7 mouse cellular contexts compared by ENCODE assay signal in the genomic region with DNA sequence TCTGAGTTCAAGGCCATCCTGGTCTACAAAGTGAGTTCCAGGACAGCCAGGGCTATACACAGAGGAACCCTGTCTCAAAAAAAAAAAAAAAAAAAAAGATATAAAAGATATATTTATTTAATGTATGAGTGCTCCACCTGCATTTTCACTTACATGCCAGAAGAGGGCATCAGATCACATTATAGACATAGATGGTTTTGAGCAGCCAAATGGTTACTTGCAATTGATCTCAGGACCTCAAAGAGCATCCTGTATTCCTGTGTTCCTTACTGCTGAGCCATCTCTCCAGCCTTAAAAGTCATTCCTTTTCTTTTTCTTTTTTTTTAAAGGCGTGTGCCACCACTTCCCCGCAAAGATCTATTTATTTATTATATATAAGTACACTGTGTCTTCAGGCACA. TPM values are rescaled to one million over a fixed set of nuclear protein-coding genes. Genes with fewer than 3 reads are reported as not detected.
DNase-seq lines count a peak whose midpoint lies in the region; ATAC-seq and TF ChIP-seq lines count a peak whose summit lies in the region.

No protein-coding gene starts in this region.

- ATAC-seq in intestine, postnatal 0 days, result no peak
- ATAC-seq in intestine, embryonic 16.5 days, result no peak
- ATAC-seq in G1E (ENCODE audit: extremely low read depth, insufficient number of reproducible peaks, low FRiP score, poor library complexity, severe bottlenecking), result no peak
- ATAC-seq in embryonic facial prominence, embryonic 14.5 days (ENCODE audit: low read depth), result no peak

- TF ChIP-seq CTCF in intestine, postnatal 0 days (IDR thresholded peaks at IDR 0.05; ENCODE audit: low read depth), result peak; percentile 68
- TF ChIP-seq CTCF in G1E (IDR thresholded peaks at IDR 0.05; ENCODE audit: low read depth, low read length), result 0 out of 2 replicates have a peak, but pooled peaks have one; percentile 8

- H3K27ac ChIP-seq in intestine, postnatal 0 days (ENCODE audit: low read depth, low read length), result no peak overlapping the region
- no peak overlapping the region for H3K27ac ChIP-seq in intestine, embryonic 16.5 days (ENCODE audit: low read length)
- no peak overlapping the region for H3K27ac ChIP-seq in embryonic facial prominence, embryonic 14.5 days (replicated peaks; ENCODE audit: low read depth, low read length)

- WGBS in intestine, postnatal 0 days, result 73% methylated on average over 2 of the region's 2 CpGs
- WGBS in intestine, embryonic 16.5 days, result 68% methylated on average over 2 of the region's 2 CpGs
- 80% methylated on average over 2 of the region's 2 CpGs for whole genome bisulfite sequencing in embryonic facial prominence, embryonic 14.5 days

- H3K36me3 ChIP-seq in intestine, postnatal 0 days (ENCODE audit: control insufficient read depth, insufficient read depth), result no peaks in the 10 kb centered on the region
- H3K36me3 ChIP-seq in intestine, embryonic 16.5 days (ENCODE audit: control insufficient read depth, insufficient read depth, low read length), result no peaks in the 10 kb centered on the region
- H3K36me3 ChIP-seq in G1E (replicated peaks), result peaks cover 9% of the 10 kb centered on the region
- H3K36me3 ChIP-seq in embryonic facial prominence, embryonic 14.5 days (ENCODE audit: control insufficient read depth, insufficient read depth, low read length), result 0 out of 2 replicates have a peak, but pooled peaks cover 2% of the 10 kb centered on the region

- peak; percentile 62 for DNase-seq in CD4-positive helper T cell, adult 2 months (ENCODE audit: low read depth, low spot score)
- DNase-seq in G1E (ENCODE audit: low spot score), result peak; percentile 8
- DNase-seq in embryonic facial prominence, embryonic 14.5 days (ENCODE audit: low spot score), result peak; percentile 55
- no peak for DNase-seq in gastrocnemius, adult 8-10 months (ENCODE audit: low spot score in 2 of 2)
- DNase-seq in layer of hippocampus, postnatal 14 days (ENCODE audit: low spot score in 2 of 2), result no peak

- H3K27me3 ChIP-seq in intestine, postnatal 0 days (replicated peaks; ENCODE audit: control insufficient read depth, insufficient read depth, low read length), result no peaks in the 10 kb centered on the region
- H3K27me3 ChIP-seq in intestine, embryonic 16.5 days (replicated peaks; ENCODE audit: control insufficient read depth, insufficient read depth, low read length), result no peaks in the 10 kb centered on the region
- H3K27me3 ChIP-seq in G1E (ENCODE audit: insufficient read depth, low read length), result peaks cover 3% of the 10 kb centered on the region
- H3K27me3 ChIP-seq in embryonic facial prominence, embryonic 14.5 days (replicated peaks; ENCODE audit: control insufficient read depth, insufficient read depth, low read length), result no peaks in the 10 kb centered on the region

- H3K4me2 ChIP-seq in intestine, postnatal 0 days (replicated peaks; ENCODE audit: low read depth), result no peak overlapping the region
- no peak overlapping the region for H3K4me2 ChIP-seq in intestine, embryonic 16.5 days (ENCODE audit: low read depth, low read length)
- no peak overlapping the region for H3K4me2 ChIP-seq in embryonic facial prominence, embryonic 14.5 days (ENCODE audit: low read depth, low read length)

- H3K4me3 ChIP-seq in intestine, postnatal 0 days (ENCODE audit: low read depth, low read length), result no peak overlapping the region
- H3K4me3 ChIP-seq in intestine, embryonic 16.5 days (ENCODE audit: low read length), result no peak overlapping the region
- no peak overlapping the region for H3K4me3 ChIP-seq in G1E (ENCODE audit: low read depth, low read length)
- H3K4me3 ChIP-seq in embryonic facial prominence, embryonic 14.5 days (ENCODE audit: low read depth, low read length), result no peak overlapping the region

- H3K9ac ChIP-seq in intestine, postnatal 0 days (ENCODE audit: low read depth, low read length), result no peak overlapping the region
- H3K9ac ChIP-seq in intestine, embryonic 16.5 days (ENCODE audit: low read depth, low read length), result no peak overlapping the region
- no peak overlapping the region for H3K9ac ChIP-seq in embryonic facial prominence, embryonic 14.5 days (ENCODE audit: low read depth, low read length)

- H3K4me1 ChIP-seq in intestine, postnatal 0 days (replicated peaks; ENCODE audit: control insufficient read depth, insufficient read depth, low read length), result peaks cover 10% of the 10 kb centered on the region
- H3K4me1 ChIP-seq in intestine, embryonic 16.5 days (ENCODE audit: control insufficient read depth, insufficient read depth, low read length), result peaks cover 16% of the 10 kb centered on the region
- peaks cover 34% of the 10 kb centered on the region for H3K4me1 ChIP-seq in G1E (ENCODE audit: insufficient read depth, low read depth, low read length)
- H3K4me1 ChIP-seq in embryonic facial prominence, embryonic 14.5 days (ENCODE audit: control insufficient read depth, insufficient read depth, low read length), result peaks cover 21% of the 10 kb centered on the region

- no peaks in the 10 kb centered on the region for H3K9me3 ChIP-seq in intestine, postnatal 0 days (ENCODE audit: control insufficient read depth)
- no peaks in the 10 kb centered on the region for H3K9me3 ChIP-seq in intestine, embryonic 16.5 days (ENCODE audit: control insufficient read depth, low read length)
- H3K9me3 ChIP-seq in G1E (replicated peaks), result no peaks in the 10 kb centered on the region
- H3K9me3 ChIP-seq in embryonic facial prominence, embryonic 14.5 days (ENCODE audit: control insufficient read depth, low read length), result no peaks in the 10 kb centered on the region

RNA-seq across cellular contexts. Expression of a gene that starts 2.0 kb away (rescaled TPM):
- 8.6 and 9.1 TPM in 2 replicates for polyA plus RNA-seq in intestine, postnatal 0 days (2015; fragmentation: Nextera tagmentation; extraction: Ambion mirVana)
- 30.3 TPM in 2 replicates for polyA plus RNA-seq in intestine, embryonic 16.5 days (2015; fragmentation: Nextera tagmentation; extraction: Ambion mirVana)
- total RNA-seq in G1E (2014; fragmentation: Nextera tagmentation) (11.3 and 14.6 TPM in 2 replicates), G1E (2017) (5.2 and 5.9 TPM in 2 replicates)
- polyA plus RNA-seq in G1E (2012), result 21.6 and 26.9 TPM in 2 replicates
- 49.7 and 57.8 TPM in 2 replicates for polyA plus RNA-seq in embryonic facial prominence, embryonic 14.5 days (2014; fragmentation: Nextera tagmentation; extraction: Ambion mirVana)
- 10 to 100 TPM in 1 of 4 experiments, 1 to 10 TPM in 3; 9.5 to 10.3 (median 9.8) TPM for total RNA-seq in gastrocnemius, adult 8-10 months (2022)
- total RNA-seq in layer of hippocampus, postnatal 14 days (2021), result 10 to 100 TPM; 51.1 to 57.0 TPM

RNA-seq across cellular contexts. Expression of a gene that starts 29.5 kb away (rescaled TPM):
- polyA plus RNA-seq in intestine, postnatal 0 days (2015; fragmentation: Nextera tagmentation; extraction: Ambion mirVana), result 47.4 and 48.9 TPM in 2 replicates
- 81.3 and 81.6 TPM in 2 replicates for polyA plus RNA-seq in intestine, embryonic 16.5 days (2015; fragmentation: Nextera tagmentation; extraction: Ambion mirVana)
- 50.5 and 55.1 TPM in 2 replicates for total RNA-seq in G1E (2014; fragmentation: Nextera tagmentation)
- 139 and 141 TPM in 2 replicates for total RNA-seq in G1E (2017)
- 71.9 and 162 TPM in 2 replicates for polyA plus RNA-seq in G1E (2012)
- 76.1 and 76.9 TPM in 2 replicates for polyA plus RNA-seq in embryonic facial prominence, embryonic 14.5 days (2014; fragmentation: Nextera tagmentation; extraction: Ambion mirVana)
- total RNA-seq in gastrocnemius, adult 8-10 months (2022), result 100 to 1,000 TPM in 2 of 4 experiments, 10 to 100 TPM in 2; 96.0 to 116 (median 101) TPM
- total RNA-seq in layer of hippocampus, postnatal 14 days (2021), result 10 to 100 TPM; 47.7 to 60.5 TPM

RNA-seq across cellular contexts. Expression of a gene that starts 30.6 kb away (rescaled TPM):
- 7.3 and 8.3 TPM in 2 replicates for polyA plus RNA-seq in intestine, postnatal 0 days (2015; fragmentation: Nextera tagmentation; extraction: Ambion mirVana)
- 9.8 and 10.7 TPM in 2 replicates for polyA plus RNA-seq in intestine, embryonic 16.5 days (2015; fragmentation: Nextera tagmentation; extraction: Ambion mirVana)
- 2.7 and 3.4 TPM in 2 replicates for total RNA-seq in G1E (2014; fragmentation: Nextera tagmentation)
- total RNA-seq in G1E (2017), result 5.8 and 7.8 TPM in 2 replicates
- 16.0 and 22.1 TPM in 2 replicates for polyA plus RNA-seq in G1E (2012)
- polyA plus RNA-seq in embryonic facial prominence, embryonic 14.5 days (2014; fragmentation: Nextera tagmentation; extraction: Ambion mirVana), result 17.3 and 18.8 TPM in 2 replicates
- 10 to 100 TPM; 80.3 to 94.0 (median 84.3) TPM for total RNA-seq in gastrocnemius, adult 8-10 months (2022)
- 10 to 100 TPM; 23.7 to 23.8 TPM for total RNA-seq in layer of hippocampus, postnatal 14 days (2021)

Comparison
In these comparisons a context has a peak if more than half of its experiments do, and no peak if none do; other contexts are left out.
1. DNase-seq: peak in CD4-positive helper T cell, adult 2 months (single experiment), G1E (single experiment) and embryonic facial prominence, embryonic 14.5 days (single experiment); none in gastrocnemius, adult 8-10 months (0 of 2) and layer of hippocampus, postnatal 14 days (0 of 2).